Mouse (Mus musculus) myocyte (in vitro differentiated cells): Measurements from ENCODE around the gene Gtpbp3.

ENCODE experiments used
- CEBPB ChIP-seq: IDR thresholded peaks from 2 replicates; pipeline ENCODE4 v1.6.1; 2011; ENCODE audit warnings: mild to moderate bottlenecking, moderate library complexity; ENCODE audit not compliant: poor library complexity, insufficient read depth, severe bottlenecking
- MAX ChIP-seq: IDR thresholded peaks from one replicate; pipeline ENCODE4 v1.6.1; 2011; ENCODE audit warnings: low read depth, mild to moderate bottlenecking, control low read depth
- MYOG ChIP-seq, 3 experiments: IDR thresholded peaks; one replicate each; pipeline ENCODE4 v1.6.1; 2011; ENCODE audit warnings: control low read depth in 2 of 3, low read depth in 2 of 3, mild to moderate bottlenecking in 2 of 3; ENCODE audit not compliant: insufficient read length in 2 of 3, control insufficient read depth in 1 of 3, insufficient read depth in 1 of 3
- POLR2A ChIP-seq: IDR thresholded peaks from one replicate; pipeline ENCODE4 v1.6.1; 2011; ENCODE audit warnings: low read depth, mild to moderate bottlenecking, control low read depth, moderate library complexity; ENCODE audit not compliant: insufficient read length
- REST ChIP-seq: IDR thresholded peaks from one replicate; pipeline ENCODE4 v1.6.1; 2011; ENCODE audit warnings: mild to moderate bottlenecking, control low read depth, moderate library complexity; ENCODE audit not compliant: insufficient read depth, insufficient read length
- USF1 ChIP-seq: IDR thresholded peaks from one replicate; pipeline ENCODE4 v1.6.1; 2011; ENCODE audit warnings: low read depth, mild to moderate bottlenecking, control low read depth, moderate library complexity

- TF ChIP-seq MYOG (IDR thresholded peaks at IDR 0.05; ENCODE audit: control insufficient read depth in 1 of 3, insufficient read depth in 1 of 3, insufficient read length in 2 of 3, low read depth in 2 of 3) (no peak), POLR2A (no peak), CEBPB (no peak), MAX (no peak), USF1 (no peak), REST (no peak)
These were observed 27.2 kb upstream of the Gtpbp3 start for GRCm38 (mm10) chr8:71460716-71461115.
